Mouse (Mus musculus): ENCODE results near the gene Tbx5. TPM values are rescaled to one million over a fixed set of nuclear protein-coding genes. Genes with fewer than 3 reads are reported as not detected.

Tbx5 gene
- total and polyA plus RNA-seq, 3 experiments = not detected

GRCm38 (mm10) chr5:119867986-119868385, 35.5 kb downstream of the Tbx5 start:
- Histone ChIP-seq H3K9ac (ENCODE audit: control insufficient read depth, low read depth, low read length, poor library complexity, severe bottlenecking) (no peak overlapping the region), H3K4me1 (ENCODE audit: control insufficient read depth in 1 of 2, insufficient read depth in 2 of 2, low read length in 2 of 2) (no peaks in the 10 kb centered on the region), H3K79me2 (ENCODE audit: control insufficient read depth, insufficient read depth, low read length, poor library complexity) (no peaks in the 10 kb centered on the region), H3K4me3 (ENCODE audit: control insufficient read depth in 1 of 2, insufficient read depth in 1 of 2, low read depth in 2 of 2, low read length in 2 of 2) (no peak overlapping the region), H3K27ac (ENCODE audit: control insufficient read depth, low read depth, low read length) (no peak overlapping the region), H3K9me3 (replicated peaks; ENCODE audit: insufficient read depth, low read length) (no peaks in the 10 kb centered on the region), H3K36me3 (ENCODE audit: control insufficient read depth in 1 of 2, insufficient read depth in 2 of 2, low read length in 2 of 2) (no peaks in the 10 kb centered on the region), H3K27me3 (ENCODE audit: control insufficient read depth in 1 of 2, insufficient read depth in 2 of 2, low read length in 2 of 2) (no peaks in the 10 kb centered on the region)
- no peak for TF ChIP-seq E2F4 (IDR thresholded peaks at IDR 0.05; ENCODE audit: borderline replicate concordance, low read depth, low read length)
- TF ChIP-seq MAZ (IDR thresholded peaks at IDR 0.05; ENCODE audit: low read depth, low read length) = no peak
- no peak for TF ChIP-seq RAD21 (IDR thresholded peaks at IDR 0.05; ENCODE audit: low read depth, low read length)
- TF ChIP-seq TCF12 (IDR thresholded peaks at IDR 0.05; ENCODE audit: low read depth, low read length) = no peak
- no peak for TF ChIP-seq ZMIZ1 (IDR thresholded peaks at IDR 0.05; ENCODE audit: low read depth, low read length)
- TF ChIP-seq ELF1 (IDR thresholded peaks at IDR 0.05; ENCODE audit: low read depth, low read length) = no peak
- TF ChIP-seq MAX (IDR thresholded peaks at IDR 0.05; ENCODE audit: low read length) = no peak
- no peak for TF ChIP-seq POLR2AphosphoS2 (IDR thresholded peaks at IDR 0.05; ENCODE audit: low read length)
- no peak for TF ChIP-seq MEF2A (IDR thresholded peaks at IDR 0.05; ENCODE audit: extremely low read depth, insufficient replicate concordance, low read depth, low read length, poor library complexity, severe bottlenecking)
- no peak for TF ChIP-seq TBP (IDR thresholded peaks at IDR 0.05; ENCODE audit: low read depth, low read length)
- no peak for TF ChIP-seq SIN3A (IDR thresholded peaks at IDR 0.05; ENCODE audit: low read length)
- TF ChIP-seq UBTF (IDR thresholded peaks at IDR 0.05; ENCODE audit: borderline replicate concordance, insufficient read depth, low read depth, low read length) = no peak
- no peak for TF ChIP-seq NRF1 (IDR thresholded peaks at IDR 0.05; ENCODE audit: insufficient read depth, low read depth, low read length, poor library complexity, severe bottlenecking)
- TF ChIP-seq CTCF (IDR thresholded peaks at IDR 0.05 in 2 of 3, conservative IDR thresholded peaks at IDR 0.05 in 1 of 3; ENCODE audit: control insufficient read depth in 1 of 3, insufficient read depth in 1 of 3, low read depth in 2 of 3, low read length in 3 of 3, poor library complexity in 1 of 3, severe bottlenecking in 1 of 3) = no peak
- no peak for TF ChIP-seq TAL1 (IDR thresholded peaks at IDR 0.05; ENCODE audit: low read length)
- TF ChIP-seq HCFC1 (IDR thresholded peaks at IDR 0.05; ENCODE audit: low read depth, low read length) = no peak
- no peak for TF ChIP-seq CHD2 (IDR thresholded peaks at IDR 0.05; ENCODE audit: low read length)
- no peak for TF ChIP-seq MYB (IDR thresholded peaks at IDR 0.05; ENCODE audit: low read depth, low read length)
- TF ChIP-seq MXI1 (IDR thresholded peaks at IDR 0.05; ENCODE audit: low read depth, low read length) = no peak
- TF ChIP-seq POLR2AphosphoS5 (IDR thresholded peaks at IDR 0.05; ENCODE audit: borderline replicate concordance, low read depth, low read length) = no peak
- no peak for DNase-seq (ENCODE audit: low read depth, low spot score)

- no peaks in the 10 kb centered on the region for H3K9me3 ChIP-seq (replicated peaks; ENCODE audit: insufficient read depth, low read length)
- TF ChIP-seq TCF12 (IDR thresholded peaks at IDR 0.05; ENCODE audit: low read depth, low read length) = peak; percentile 26; the same call in 1 of the 2 replicates
- TF ChIP-seq GATA1 (IDR thresholded peaks at IDR 0.05; ENCODE audit: low read depth, low read length) = 0 out of 2 replicates have a peak, but pooled peaks have one; percentile 10
- no peak for TF ChIP-seq MYB (IDR thresholded peaks at IDR 0.05; ENCODE audit: low read depth, low read length)
- H3K36me3 ChIP-seq (ENCODE audit: control insufficient read depth in 1 of 2, insufficient read depth in 2 of 2, low read length in 2 of 2) = no peaks in the 10 kb centered on the region
Observed at GRCm38 (mm10) chr5:119875421-119875820, 43.0 kb downstream of the Tbx5 start.

More at GRCm38 (mm10) chr5:119875421-119875820, 43.0 kb downstream of the Tbx5 start:
- no peaks in the 10 kb centered on the region for H3K27me3 ChIP-seq (ENCODE audit: control insufficient read depth in 1 of 2, insufficient read depth in 2 of 2, low read length in 2 of 2)
- H3K79me2 ChIP-seq (ENCODE audit: control insufficient read depth, insufficient read depth, low read length, poor library complexity) = no peaks in the 10 kb centered on the region
- H3K9ac ChIP-seq (ENCODE audit: control insufficient read depth, low read depth, low read length, poor library complexity, severe bottlenecking) = no peak overlapping the region
- no peak overlapping the region for H3K4me3 ChIP-seq (ENCODE audit: control insufficient read depth in 1 of 2, insufficient read depth in 1 of 2, low read depth in 2 of 2, low read length in 2 of 2)
- H3K4me1 ChIP-seq (ENCODE audit: control insufficient read depth in 1 of 2, insufficient read depth in 2 of 2, low read length in 2 of 2) = 0 out of 4 replicates have a peak, but pooled peaks cover 0 to 2% of the 10 kb centered on the region in 2 experiments
- no peak overlapping the region for H3K27ac ChIP-seq (ENCODE audit: control insufficient read depth, low read depth, low read length)
- DNase-seq (ENCODE audit: low read depth, low spot score) = peak; percentile 10
